Mouse (Mus musculus): ENCODE data around the gene Drosha.

The Drosha gene

GRCm38 (mm10) chr15:12833385-12833784 is 8.8 kb downstream of the Drosha start:
- DNase-seq, result no peak

- no peak for DNase-seq
Observed at GRCm38 (mm10) chr15:12834231-12834630, 9.6 kb downstream of the Drosha start.

GRCm38 (mm10) chr15:12840737-12841136 is 16.1 kb downstream of the Drosha start:
- no peak for DNase-seq

GRCm38 (mm10) chr15:12842833-12843232 is 18.2 kb downstream of the Drosha start:
- DNase-seq, result no peak

GRCm38 (mm10) chr15:12848196-12848975 is 23.8 kb downstream of the Drosha start:
- no peak for DNase-seq

GRCm38 (mm10) chr15:12849373-12849772 is 24.8 kb downstream of the Drosha start:
- DNase-seq, result no peak

- no peak for DNase-seq
Observed at GRCm38 (mm10) chr15:12853471-12853870, 28.9 kb downstream of the Drosha start.

GRCm38 (mm10) chr15:12856780-12857179 is 32.2 kb downstream of the Drosha start:
- no peak for DNase-seq

- DNase-seq, result no peak
Observed at GRCm38 (mm10) chr15:12857840-12858516, 33.4 kb downstream of the Drosha start.

- no peak for DNase-seq
Observed at GRCm38 (mm10) chr15:12858645-12859044, 34.0 kb downstream of the Drosha start.

GRCm38 (mm10) chr15:12862061-12862460 is 37.4 kb downstream of the Drosha start:
- no peak for DNase-seq

GRCm38 (mm10) chr15:12863669-12864068 is 39.1 kb downstream of the Drosha start:
- DNase-seq, result no peak

- no peak for DNase-seq
Observed at GRCm38 (mm10) chr15:12865595-12866314, 41.1 kb downstream of the Drosha start.

- no peak for DNase-seq
Observed at GRCm38 (mm10) chr15:12867269-12867668, 42.7 kb downstream of the Drosha start.

GRCm38 (mm10) chr15:12875442-12876176 is 51.0 kb downstream of the Drosha start:
- DNase-seq, result no peak

- DNase-seq, result no peak
Observed at GRCm38 (mm10) chr15:12876266-12876665, 51.7 kb downstream of the Drosha start.

GRCm38 (mm10) chr15:12876881-12877280 is 52.3 kb downstream of the Drosha start:
- no peak for DNase-seq

GRCm38 (mm10) chr15:12877934-12878333 is 53.3 kb downstream of the Drosha start:
- no peak for DNase-seq

- no peak for DNase-seq
Observed at GRCm38 (mm10) chr15:12878581-12878980, 54.0 kb downstream of the Drosha start.

- no peak for DNase-seq
Observed at GRCm38 (mm10) chr15:12879937-12880336, 55.3 kb downstream of the Drosha start.

GRCm38 (mm10) chr15:12884855-12885254 is 60.2 kb downstream of the Drosha start:
- DNase-seq, result no peak

- no peak for DNase-seq
Observed at GRCm38 (mm10) chr15:12885361-12885760, 60.7 kb downstream of the Drosha start.

GRCm38 (mm10) chr15:12887206-12887605 is 62.6 kb downstream of the Drosha start:
- DNase-seq, result no peak
